Mouse (Mus musculus) adrenal gland, postnatal 10 days (tissue): ENCODE data around the gene Gab1. TPM values are rescaled to one million over a fixed set of nuclear protein-coding genes. Genes with fewer than 3 reads are reported as not detected.

Experiments
- DNase-seq: peaks from one replicate; pipeline ENCODE4 v3.0.0; 2021; ENCODE audit warnings: mixed read lengths
- total RNA-seq, 2 experiments: library from RNA; stranded (reverse); gene quantifications; 2 replicates each; pipeline ENCODE4 v1.2.3; 2021

Gab1 gene
- total RNA-seq, 2 experiments from 2014 or later, result 18.4 to 24.3 TPM

DNA sequence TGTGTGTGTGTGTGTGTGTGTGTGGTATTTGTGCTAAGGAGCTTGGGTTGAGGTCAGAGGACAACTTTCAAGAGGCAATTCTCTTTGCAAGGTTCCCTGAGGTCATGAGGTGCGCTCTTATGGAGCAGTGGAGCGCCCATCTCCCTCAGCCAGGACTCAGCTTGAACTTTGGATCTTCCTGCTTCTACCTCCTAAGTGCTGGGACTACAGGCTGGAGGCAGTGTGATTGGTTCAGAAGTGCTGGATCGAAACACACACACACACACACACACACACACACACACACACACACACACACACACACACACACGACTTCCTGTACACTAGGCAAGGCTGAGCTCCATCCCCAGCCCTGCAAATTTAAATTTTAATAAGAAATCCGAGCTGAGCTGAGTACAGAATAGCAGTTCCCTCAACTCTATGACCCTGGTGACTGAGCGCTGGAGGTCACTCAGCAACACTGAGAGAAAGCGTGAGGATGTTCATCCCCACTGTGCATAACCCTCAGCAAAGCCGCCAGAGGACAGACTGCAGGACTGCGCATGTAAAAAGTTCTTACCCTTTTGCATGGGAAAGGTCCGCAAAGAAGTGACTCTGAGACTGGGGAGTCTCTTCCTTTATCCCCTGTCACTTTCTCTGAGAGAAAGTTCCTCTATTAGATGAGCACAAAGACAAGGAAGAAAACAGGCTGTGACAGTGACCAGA is 6.4 kb downstream of the Gab1 start:
- no peak for DNase-seq

DNA sequence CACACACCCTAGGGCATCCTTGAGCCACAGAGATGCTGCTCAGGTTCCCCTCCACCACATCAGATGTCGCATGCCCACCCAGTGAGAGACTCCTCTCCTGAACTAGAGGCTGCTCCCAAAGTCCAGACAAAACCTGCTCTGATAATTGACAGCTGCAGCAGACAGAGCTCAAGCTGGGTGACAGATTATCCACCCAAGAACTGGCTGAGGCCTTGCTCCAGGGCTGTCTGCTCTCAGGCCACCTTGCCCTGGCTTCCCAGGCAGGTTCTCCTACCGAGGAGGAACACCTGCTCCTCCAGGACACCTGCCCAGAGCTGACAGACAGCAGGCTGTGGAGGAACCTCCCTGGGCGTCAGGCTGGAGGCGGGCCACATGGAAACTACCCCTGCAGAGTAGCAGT is 7.6 kb downstream of the Gab1 start:
- no peak for DNase-seq

DNA sequence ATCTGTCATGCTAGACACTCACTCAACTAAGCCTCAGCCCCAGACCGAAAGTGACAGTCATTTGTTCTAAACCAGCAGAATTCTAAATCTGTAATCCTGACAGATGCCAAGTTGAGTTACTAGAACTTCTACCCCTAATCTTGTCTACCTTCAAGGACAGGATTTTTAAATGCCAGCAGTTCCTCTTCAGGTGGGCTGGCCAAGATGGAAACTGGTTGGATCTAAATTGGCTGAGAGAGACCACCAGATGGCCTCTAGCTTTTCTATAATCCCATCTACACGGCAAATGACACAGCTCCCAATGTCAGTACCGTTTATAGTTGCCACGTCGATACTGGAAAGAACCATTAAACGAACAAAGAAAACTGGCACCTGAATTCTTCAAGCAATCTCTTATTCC is 8.9 kb downstream of the Gab1 start:
- DNase-seq, result no peak

DNA sequence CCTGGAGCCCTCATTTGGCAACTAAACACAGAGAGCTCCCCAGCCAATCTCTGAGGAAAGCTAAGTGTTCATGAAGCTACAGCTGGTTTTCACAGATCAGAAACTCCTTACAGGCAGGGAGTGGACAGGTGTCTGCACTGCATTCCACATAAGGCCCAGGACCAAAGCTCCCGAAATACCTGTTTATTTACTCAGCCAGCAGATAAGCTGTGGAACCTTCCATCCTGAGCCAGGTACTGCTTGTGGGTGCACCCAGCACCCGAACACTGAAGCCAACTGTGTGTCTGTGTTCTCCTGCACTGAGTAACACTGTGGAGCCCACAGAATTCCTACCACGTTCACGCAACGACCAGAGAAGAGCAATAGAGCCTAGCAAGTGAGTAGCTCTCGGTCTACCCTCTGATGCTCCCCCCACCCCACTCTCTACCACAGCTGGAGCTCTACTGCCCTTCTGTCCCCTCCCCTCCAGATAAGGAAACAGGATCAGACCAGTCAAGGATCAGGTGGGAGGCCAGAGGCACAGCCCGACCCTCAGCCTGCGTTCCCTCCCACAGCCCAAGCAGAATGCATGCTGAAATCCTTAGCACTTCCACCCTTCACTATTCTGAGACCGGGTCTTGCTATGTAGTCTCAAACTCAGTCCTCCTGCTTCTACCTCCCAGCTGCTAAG is 9.6 kb downstream of the Gab1 start:
- no peak for DNase-seq

DNA sequence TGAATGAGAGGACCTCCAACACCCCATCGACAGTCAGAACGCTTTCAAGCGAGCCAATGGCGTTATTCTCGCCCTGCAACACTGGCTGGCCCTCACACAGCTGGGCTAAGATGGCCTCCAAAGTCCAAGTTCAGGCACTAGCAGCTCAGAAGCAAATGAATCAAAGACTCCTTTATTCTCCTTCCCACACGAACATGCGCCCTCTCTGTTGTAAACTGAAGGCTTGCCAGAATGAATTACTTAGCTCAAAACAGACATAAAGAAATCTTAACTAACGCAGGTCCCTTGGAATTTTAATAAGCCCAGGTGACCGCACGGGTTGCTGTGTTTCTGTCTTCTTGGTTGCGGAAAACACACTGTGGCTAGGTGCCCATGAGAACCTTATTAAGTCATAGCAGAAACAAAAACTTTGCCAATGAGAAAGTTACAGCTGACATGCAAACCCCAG is 10.4 kb downstream of the Gab1 start:
- DNase-seq, result no peak

DNA sequence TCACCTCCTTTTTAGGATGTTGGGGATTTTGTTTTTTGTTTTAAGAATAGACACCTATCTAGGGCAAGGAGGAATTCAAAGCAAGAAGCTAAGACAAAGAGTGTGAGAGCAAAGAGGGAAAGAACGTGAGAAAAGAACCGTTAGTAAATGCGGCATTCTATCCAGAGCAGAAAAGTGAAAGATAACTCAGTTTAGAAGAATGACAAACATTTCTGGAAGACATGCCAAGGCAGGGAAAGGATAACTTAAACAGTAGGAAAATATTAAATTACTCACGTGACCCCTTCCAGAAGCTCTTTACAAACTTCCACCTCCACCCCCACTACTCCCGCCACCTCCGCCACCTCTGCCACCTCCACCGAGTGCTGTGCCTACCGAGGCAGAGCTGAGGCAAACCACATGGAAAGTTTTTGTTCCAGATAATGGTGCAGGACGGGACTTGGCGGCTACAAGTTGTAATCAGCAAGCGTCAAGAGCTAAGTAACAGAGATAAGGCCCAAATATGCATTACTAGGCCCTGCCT is 11.5 kb downstream of the Gab1 start:
- no peak for DNase-seq

DNA sequence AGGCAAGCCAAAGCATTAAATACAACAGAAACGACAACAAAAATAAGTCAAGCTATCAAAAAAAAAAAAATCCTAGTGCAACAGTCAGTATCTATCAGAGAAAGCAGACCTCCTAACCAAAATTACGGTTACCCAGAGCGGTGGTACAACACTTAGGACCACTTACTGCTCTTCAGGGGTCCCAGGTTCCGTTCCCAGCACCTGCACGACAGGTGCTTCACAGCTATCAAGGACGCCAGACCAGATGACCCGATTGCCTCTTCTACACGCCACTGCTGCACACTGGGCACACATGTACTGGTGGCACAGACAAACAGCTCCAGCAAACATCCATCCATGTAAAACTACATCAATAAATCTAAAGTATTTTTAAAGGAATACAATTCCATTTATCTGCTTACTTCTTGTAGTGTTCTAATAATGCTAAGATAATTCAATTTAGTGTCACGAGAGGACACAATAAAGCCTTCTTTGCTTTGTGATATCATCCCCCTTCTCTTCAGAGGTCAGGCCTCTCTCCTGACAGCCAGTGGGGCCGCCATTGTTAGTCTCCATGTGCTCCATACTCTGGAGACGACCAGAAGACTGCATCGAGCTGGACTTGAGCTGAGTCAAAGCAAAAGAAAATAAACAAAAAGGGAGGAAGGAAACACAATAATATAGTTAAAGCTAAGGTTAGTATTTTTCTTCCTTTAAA is 12.2 kb downstream of the Gab1 start:
- DNase-seq, result no peak

DNA sequence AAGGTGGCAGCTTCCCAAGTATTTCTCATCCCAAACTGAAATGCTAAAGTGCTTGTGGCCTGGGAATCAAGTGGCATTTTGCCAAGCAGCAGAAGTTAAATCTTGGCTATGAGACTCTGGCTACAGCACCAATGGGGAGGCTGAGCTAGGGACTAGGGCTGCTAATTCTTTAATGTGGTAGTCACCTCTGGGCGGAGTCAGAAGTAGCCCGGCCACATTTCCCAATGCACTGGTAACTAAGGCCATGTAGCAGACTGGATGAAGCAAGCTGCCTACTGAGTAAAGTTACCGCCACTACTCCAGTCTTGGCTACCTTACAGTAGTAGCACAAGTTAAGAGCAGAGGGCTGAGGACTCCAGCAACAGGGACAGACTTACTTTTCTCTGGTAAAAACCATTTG is 12.7 kb downstream of the Gab1 start:
- peak; percentile 60 for DNase-seq

DNA sequence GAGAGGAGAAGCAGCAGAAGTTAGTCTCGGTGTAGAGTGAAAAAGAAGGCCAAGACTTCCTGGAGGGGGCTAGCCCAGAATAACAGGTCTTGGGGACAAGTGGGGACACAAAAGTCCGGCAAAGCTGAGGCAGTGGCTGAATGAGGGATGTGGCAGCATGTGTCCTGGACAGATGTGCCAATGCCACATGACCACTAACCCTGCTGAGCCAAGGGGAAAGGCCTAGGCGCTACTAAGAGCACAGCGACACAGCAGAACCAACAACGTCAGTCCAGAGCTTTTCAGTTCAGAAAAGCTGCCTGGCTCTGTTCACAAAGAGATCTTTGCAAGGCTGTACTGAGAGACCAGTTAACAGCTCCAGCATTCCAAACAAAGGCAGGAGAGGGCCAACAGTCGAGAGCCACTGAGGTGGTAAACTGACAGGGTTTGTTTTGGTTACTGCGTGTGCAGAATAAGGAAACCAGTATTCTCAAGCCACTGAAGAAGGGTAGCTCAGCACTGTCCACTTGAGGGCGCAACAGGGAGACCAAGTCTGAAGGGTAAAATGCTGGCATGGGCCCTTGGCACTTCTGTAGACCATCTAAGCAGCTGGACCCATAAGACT is 15.0 kb downstream of the Gab1 start:
- no peak for DNase-seq

DNA sequence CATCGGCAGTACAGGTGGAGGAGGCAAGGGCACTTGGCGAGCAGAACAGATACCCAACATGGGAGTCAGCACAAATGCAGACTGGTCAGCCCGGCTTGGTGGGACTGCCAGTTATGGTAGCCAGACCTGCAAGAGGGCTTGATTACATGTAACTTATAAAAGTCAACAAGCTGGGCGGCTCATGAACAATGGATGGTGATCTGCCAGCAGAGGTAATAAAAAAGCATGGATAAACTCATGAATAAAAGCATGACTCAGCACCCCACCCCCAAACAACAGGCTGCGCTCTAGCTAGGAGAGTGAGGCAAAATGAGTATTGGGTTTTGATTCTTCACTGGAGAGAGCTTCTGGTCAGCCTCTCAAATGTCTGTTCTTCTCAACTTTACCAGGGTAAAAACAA is 16.9 kb downstream of the Gab1 start:
- no peak for DNase-seq

DNA sequence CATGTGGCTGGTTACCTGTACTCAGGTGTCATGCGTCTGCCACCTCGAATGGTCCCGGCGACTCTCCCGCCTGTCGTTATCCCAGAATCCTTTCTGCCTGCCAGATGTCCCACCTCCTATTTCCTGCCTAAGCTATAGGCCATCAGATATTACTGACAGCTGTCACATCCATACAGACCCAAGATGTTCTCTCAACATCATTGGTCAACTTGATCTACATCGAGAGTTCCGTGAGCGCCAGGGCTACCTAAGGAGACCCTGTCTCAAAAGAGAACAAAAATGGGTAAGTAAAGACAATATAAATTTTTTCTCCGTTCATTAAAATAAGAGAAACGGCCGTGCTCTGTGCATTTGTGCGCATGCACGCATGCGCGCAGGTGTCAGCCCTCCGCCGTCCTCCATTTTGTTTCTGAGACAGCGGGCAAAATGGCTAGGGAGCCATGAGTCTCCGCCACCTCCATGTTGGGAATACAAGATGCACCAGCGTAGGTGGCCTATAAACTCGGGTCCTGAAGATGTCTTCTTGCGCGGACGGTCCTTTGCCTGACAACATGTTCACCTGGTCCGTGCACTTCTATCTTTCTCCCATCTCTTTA is 21.0 kb downstream of the Gab1 start:
- DNase-seq, result no peak

DNA sequence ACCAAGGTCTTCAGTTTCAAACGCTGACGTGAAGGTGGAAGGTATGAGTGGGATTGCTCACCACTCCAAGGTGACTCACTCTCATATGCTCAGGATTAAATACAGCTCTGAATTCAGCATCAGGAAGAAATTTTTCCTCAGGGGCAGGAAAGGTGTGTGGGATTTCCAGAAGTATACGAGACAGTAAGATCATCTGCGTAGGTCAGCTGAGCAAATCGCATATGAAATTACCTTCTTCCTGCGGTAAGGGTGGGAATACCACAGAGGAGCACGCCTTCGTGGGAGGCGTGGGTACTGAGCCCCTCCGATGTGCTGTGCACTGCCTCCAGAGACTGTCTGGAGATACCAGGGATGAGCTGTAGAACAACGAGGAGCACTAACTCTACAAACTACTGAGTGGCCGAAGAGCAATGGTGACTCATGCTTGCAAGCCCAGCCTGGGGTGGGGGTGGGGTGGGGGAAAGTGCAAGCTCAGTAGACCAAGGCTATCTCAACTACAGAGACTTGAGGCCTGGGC is 22.4 kb downstream of the Gab1 start:
- no peak for DNase-seq

DNA sequence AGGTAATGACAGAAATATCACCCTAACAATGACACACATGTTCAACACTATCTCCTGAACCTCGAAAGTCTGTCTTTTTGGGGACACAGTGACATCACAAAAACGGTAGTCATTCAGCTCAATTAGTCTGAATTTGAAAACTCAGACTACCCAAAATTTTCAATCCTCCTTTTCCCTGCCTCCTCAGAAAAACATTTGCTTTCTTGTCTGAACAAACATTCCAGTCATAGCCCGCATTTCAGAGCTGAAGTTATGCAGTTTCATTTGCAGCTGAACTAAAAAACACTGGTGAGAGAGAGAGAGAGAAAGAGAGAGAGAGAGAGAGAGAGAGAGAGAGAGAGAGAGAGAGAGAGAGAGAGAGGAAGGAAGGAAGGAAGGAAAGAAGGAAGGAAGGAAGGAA is 23.2 kb downstream of the Gab1 start:
- DNase-seq, result no peak

DNA sequence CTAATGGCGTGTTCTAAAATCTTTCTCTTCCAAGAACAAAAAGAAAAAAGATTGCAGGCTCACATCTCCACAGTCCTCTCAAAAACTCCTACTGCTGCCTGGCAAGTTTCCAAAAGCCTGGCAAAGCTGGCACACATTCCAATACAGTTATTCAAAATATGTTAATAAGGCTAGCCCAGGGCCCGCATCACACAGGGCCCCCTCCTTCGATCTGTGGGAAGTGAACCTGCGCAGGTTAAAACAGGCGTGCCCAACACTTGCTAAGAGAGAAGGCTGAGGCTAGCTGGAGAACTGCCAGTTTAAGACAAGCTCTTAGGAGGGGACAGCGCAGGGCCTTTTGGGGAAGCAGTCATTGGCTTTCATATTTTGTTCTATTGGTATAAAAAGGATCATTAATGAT is 23.7 kb downstream of the Gab1 start:
- peak; percentile 48 for DNase-seq

DNA sequence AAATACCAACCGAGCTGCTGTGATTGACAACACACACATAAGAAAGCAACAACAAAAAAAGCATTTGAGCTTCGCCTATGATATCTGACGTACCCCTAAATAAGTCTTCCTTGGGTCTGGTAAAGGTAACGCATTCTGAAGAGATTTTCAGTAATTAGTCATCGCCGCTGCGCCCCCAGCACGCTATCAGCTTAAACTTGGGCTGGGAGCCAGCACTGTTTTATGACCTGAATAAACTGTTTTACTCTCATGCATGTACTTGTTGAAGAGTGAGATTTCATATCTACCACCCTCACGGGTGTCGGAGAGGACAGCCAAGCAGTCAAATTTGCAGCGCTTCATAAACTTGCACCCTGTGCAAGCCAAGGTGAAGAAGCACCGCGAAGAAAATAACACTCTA is 26.7 kb downstream of the Gab1 start:
- DNase-seq, result no peak

DNA sequence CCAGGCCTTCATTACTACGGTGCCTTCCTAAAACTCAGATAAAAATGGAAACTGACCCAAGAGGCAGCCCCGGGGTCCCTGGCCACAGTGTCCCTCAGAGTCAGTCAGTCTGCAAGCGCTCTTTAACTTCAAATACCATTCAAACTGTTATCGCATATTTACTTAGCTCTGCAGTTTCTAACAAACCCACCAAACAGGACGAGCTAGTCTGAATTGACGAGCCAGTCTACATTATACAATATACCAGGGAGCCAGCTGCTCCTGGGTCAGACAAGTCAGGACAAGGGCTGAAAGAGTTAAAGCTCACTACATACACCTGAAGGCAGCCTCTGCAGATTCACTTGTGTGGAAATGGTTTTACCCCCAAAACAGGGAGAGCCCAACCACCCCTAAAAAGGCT is 27.1 kb downstream of the Gab1 start:
- no peak for DNase-seq

DNA sequence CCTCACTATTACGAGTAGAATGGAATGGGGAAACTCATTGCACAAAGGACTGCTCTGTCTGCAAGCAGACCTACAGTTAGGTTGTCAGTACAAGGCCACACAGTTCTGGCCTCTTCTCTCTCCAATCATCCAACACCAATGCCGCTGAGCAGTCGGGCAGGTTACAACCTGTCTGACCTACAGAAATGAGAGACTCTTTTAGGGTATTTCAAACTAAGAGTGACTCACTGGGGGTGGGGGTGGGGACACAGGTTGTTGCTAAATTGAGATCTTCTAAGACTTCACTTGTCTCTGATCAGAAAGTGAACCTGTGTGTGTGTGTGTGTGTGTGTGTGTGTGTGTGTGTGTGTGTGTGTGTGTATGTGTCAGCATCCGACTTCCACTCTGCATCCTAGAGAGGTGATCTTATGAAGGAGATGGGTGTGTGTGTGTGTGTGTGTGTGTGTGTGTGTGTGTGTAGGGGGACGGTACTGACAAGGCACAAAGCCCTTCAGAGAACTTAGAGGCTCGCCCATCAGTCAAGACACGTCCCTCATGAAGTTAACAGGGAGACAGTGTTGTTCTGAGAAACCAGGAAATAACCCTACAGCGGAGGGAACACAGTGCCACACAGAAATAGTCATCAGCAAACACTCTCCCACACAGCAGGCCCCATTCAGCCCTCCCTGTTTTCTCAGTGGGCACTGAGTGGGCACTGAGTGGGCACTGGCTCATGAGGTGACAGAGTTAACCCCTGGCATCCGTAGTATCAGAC is 27.7 kb downstream of the Gab1 start:
- DNase-seq, result no peak

DNA sequence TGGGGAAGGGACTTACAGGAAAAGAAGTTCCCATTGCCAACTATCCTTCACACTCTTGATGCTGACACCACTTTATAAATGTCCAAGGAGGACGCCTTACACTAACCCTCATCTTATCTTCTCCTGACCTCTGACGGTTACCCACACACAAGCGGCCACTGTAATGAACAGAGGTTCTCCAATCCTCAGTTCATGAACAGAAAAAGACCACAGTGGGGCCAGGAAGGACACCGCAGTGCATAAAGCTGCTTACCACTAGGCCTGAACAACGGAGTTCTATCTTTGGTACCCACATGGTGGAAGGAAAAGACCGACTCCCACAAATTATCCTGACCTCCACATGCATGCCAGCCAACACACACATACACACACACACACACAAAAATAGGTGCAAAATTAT is 28.7 kb downstream of the Gab1 start:
- no peak for DNase-seq

DNA sequence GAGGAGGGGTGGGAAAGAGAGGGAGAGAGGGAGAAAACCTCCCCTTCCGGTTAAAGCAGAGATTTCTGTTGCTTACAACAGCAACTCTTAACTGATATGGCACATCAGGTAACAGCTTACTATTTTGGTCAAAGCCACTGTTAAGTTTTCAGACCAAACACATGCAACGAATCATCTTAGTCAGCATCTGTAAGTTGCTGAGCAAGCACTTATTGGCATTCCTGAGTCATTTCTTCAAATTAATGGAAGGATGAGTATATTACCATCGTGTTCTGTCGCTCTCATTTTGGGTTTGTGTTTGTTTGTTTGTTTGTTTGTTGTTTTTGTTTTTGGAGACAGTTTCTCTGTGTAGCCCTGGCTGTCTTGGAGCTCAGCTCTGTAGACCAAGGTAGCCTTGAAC is 30.3 kb downstream of the Gab1 start:
- no peak for DNase-seq

DNA sequence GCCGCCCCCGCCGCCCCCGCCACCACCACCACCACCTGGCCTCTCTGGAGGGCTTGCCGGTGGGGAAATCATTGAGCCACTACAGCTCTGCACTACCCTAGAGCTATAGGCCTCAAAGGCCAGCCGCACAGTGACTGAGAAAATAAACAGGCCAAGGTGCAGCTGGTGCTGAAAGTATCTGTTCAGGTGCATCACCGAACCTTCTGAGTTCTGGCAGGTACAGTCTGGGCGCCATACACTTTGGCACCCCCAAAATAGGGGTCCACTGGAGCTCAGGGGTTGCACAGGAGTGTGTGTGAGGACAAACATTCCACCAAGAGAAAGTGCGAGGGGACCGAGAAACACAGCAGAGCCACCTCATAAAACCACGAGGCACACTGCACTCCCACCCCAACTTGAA is 31.7 kb downstream of the Gab1 start:
- no peak for DNase-seq

DNA sequence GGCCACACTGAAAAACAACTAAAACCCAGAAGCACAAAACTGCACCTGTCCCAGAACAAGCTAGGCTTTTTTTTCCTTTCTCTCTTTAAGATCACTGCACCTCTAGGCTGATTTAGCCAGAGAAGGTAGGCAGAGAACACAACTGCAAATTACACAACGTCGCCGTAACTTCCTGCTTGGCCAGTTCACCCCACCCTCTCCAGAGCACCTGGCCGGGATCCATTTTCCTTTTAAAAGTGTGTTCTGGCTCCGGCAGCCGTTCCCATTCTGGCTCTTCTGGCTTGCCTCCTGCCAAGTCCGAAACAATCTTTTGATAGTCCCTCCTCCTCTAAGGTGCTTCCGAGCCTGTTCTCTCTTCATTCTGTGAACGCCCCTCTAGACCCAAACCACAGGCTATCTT is 32.4 kb downstream of the Gab1 start:
- DNase-seq, result peak; percentile 64

DNA sequence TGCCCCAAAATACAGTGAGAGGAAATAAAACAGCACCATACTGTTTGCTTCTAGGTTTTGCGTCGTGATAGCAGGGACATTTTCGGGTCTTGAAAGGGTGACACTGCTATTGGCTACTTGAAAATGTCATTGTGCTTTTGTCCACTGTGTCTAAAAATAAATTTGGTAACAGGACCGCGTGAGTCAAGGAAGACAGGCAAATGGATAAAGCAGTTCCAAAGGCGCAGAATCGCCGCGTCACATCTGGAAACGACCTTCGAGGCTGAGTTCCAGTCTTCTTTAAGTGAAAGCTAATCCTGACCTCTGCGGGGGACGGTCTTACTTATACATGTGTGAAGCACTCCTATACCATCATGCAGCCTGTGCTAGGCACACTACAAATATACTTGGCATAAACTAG is 35.0 kb downstream of the Gab1 start:
- no peak for DNase-seq
